Comparison of ENCODE assay signal across 11 mouse cellular contexts in the genomic region with DNA sequence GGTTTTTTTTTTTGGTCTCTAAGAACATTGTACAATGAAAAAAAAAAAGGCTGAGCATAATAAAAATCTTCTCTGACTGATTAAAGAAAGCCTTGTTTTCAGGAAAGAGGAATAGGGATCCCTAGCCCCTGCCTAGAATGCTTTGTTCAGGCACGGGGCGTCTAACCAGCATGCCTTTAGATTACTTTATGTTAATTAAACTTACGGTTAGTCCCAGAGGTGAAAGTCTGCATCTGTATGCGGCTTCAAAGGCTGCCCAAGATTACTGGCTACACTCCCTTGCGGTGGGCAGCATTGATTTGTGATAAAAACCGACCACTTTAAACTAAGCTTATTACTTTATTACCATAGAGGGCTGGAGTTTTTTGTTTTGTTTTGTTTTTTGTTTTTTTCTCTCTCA.
DNase-seq lines count a peak whose midpoint lies in the region; ATAC-seq and TF ChIP-seq lines count a peak whose summit lies in the region.
"Had no signal": no experiment of that assay in that cellular context is flagged by ENCODE, and none has a peak within 500 bp of the region (broad histone marks: within the 10 kb centered on the region; RNA-seq: fewer than 3 reads in every experiment).

No protein-coding gene starts in this region.

- no peaks in the 10 kb centered on the region for H3K4me1 ChIP-seq in embryonic facial prominence, embryonic 11.5 days (ENCODE audit: control insufficient read depth, insufficient read depth, low read length)
- H3K4me1 ChIP-seq in forebrain, postnatal 0 days (ENCODE audit: insufficient read depth): no peaks in the 10 kb centered on the region
- peaks cover 25% of the 10 kb centered on the region for H3K4me1 ChIP-seq in limb, embryonic 14.5 days (ENCODE audit: control insufficient read depth, insufficient read depth, low read length)

- TF ChIP-seq CTCF in forebrain, postnatal 0 days (IDR thresholded peaks at IDR 0.05; ENCODE audit: low read depth): no peak

- no peak for ATAC-seq in embryonic facial prominence, embryonic 11.5 days (replicated peaks; ENCODE audit: insufficient number of reproducible peaks, low FRiP score, low TSS enrichment, low read depth)
- ATAC-seq in forebrain, postnatal 0 days: peak; percentile 17; the same call in 1 of the 2 replicates
- ATAC-seq in limb, embryonic 14.5 days (ENCODE audit: low FRiP score, low read depth): no peak
- ATAC-seq: inflammation-experienced regulatory T-cells, adult 6 months had no signal

- peak; percentile 29 for DNase-seq in Muller cell, postnatal 12 days (ENCODE audit: inconsistent ontology term)
- no peak for DNase-seq in embryonic facial prominence, embryonic 11.5 days (ENCODE audit: low spot score)
- no peak for DNase-seq in forebrain, postnatal 0 days
- DNase-seq in limb, embryonic 14.5 days (ENCODE audit: low spot score): no peak
- DNase-seq in layer of hippocampus, adult 8-10 months (ENCODE audit: low spot score in 2 of 2): no peak
- DNase-seq in adipocyte (ENCODE audit: low spot score): no peak
- no peak for DNase-seq in cerebellum, postnatal 25 days
- DNase-seq: cerebellum, postnatal 14 days; heart, adult 2 months; thymus, postnatal 36 days had no signal

- no peaks in the 10 kb centered on the region for H3K27me3 ChIP-seq in embryonic facial prominence, embryonic 11.5 days (ENCODE audit: control insufficient read depth, insufficient read depth, low read length)
- no peaks in the 10 kb centered on the region for H3K27me3 ChIP-seq in forebrain, postnatal 0 days (ENCODE audit: insufficient read depth, low read length)
- H3K27me3 ChIP-seq in limb, embryonic 14.5 days (ENCODE audit: control insufficient read depth, insufficient read depth, low read length): no peaks in the 10 kb centered on the region

- H3K36me3 ChIP-seq in embryonic facial prominence, embryonic 11.5 days (replicated peaks; ENCODE audit: control insufficient read depth, insufficient read depth, low read depth, low read length): no peaks in the 10 kb centered on the region
- no peaks in the 10 kb centered on the region for H3K36me3 ChIP-seq in forebrain, postnatal 0 days (ENCODE audit: insufficient read depth)
- no peaks in the 10 kb centered on the region for H3K36me3 ChIP-seq in limb, embryonic 14.5 days (ENCODE audit: control insufficient read depth, insufficient read depth, low read length)

- H3K4me2 ChIP-seq in embryonic facial prominence, embryonic 11.5 days (ENCODE audit: low read depth, low read length): no peak overlapping the region
- H3K4me2 ChIP-seq in forebrain, postnatal 0 days (ENCODE audit: low read depth): no peak overlapping the region
- H3K4me2 ChIP-seq in limb, embryonic 14.5 days (replicated peaks; ENCODE audit: low read depth, low read length, severe bottlenecking): no peak overlapping the region

- no peak overlapping the region for H3K4me3 ChIP-seq in embryonic facial prominence, embryonic 11.5 days (ENCODE audit: low read depth, low read length)
- no peak overlapping the region for H3K4me3 ChIP-seq in forebrain, postnatal 0 days (ENCODE audit: low read depth, low read length)
- H3K4me3 ChIP-seq in limb, embryonic 14.5 days (replicated peaks; ENCODE audit: low read length): no peak overlapping the region
- H3K4me3 ChIP-seq: heart, adult 2 months had no signal

- peak overlapping the region; percentile 53; the same call in 1 of the 2 replicates for H3K27ac ChIP-seq in embryonic facial prominence, embryonic 11.5 days (replicated peaks; ENCODE audit: low read depth, low read length)
- peak overlapping the region; percentile 4; the same call in 1 of the 2 replicates for H3K27ac ChIP-seq in forebrain, postnatal 0 days (ENCODE audit: low read depth, low read length)
- H3K27ac ChIP-seq in limb, embryonic 14.5 days (replicated peaks; ENCODE audit: low read depth, low read length): peak overlapping the region; percentile 88
- H3K27ac ChIP-seq: heart, adult 2 months had no signal

- no peak for TF ChIP-seq POLR2A in limb, embryonic 14.5 days (IDR thresholded peaks at IDR 0.05; ENCODE audit: borderline replicate concordance, extremely low read depth, insufficient read depth, insufficient read length)

- 25% methylated on average over 6 of the region's 6 CpGs for WGBS in embryonic facial prominence, embryonic 11.5 days
- 5% methylated on average over 6 of the region's 6 CpGs for WGBS in forebrain, postnatal 0 days
- WGBS in limb, embryonic 14.5 days: 9% methylated on average over 6 of the region's 6 CpGs

- H3K9me3 ChIP-seq in embryonic facial prominence, embryonic 11.5 days (replicated peaks; ENCODE audit: control insufficient read depth, low read length): no peaks in the 10 kb centered on the region
- no peaks in the 10 kb centered on the region for H3K9me3 ChIP-seq in forebrain, postnatal 0 days (ENCODE audit: low read length)
- no peaks in the 10 kb centered on the region for H3K9me3 ChIP-seq in limb, embryonic 14.5 days (ENCODE audit: control insufficient read depth, low read length)

- H3K9ac ChIP-seq in embryonic facial prominence, embryonic 11.5 days (replicated peaks; ENCODE audit: low read length): no peak overlapping the region
- H3K9ac ChIP-seq in forebrain, postnatal 0 days: no peak overlapping the region
- peak overlapping the region; percentile 41; the same call in 1 of the 2 replicates for H3K9ac ChIP-seq in limb, embryonic 14.5 days (ENCODE audit: low read depth, low read length, severe bottlenecking)

Comparison
In these comparisons a context has a peak if more than half of its experiments do, and no peak if none do; other contexts are left out.
1. H3K27ac ChIP-seq: peak in every context shown above with its lines; median percentile 88 in limb, embryonic 14.5 days; 53 in embryonic facial prominence, embryonic 11.5 days; 4 in forebrain, postnatal 0 days.